Mouse (Mus musculus) lung, embryonic 16.5 days (tissue): ENCODE measurements around the gene Fam206a. TPM values are rescaled to one million over a fixed set of nuclear protein-coding genes. Genes with fewer than 3 reads are reported as not detected.

ENCODE experiments used
- ATAC-seq: fragments of 200-750 bp; cut with Nextera tagmentation; 2 replicates; pipeline ENCODE4 v1.8.0; 2017; ENCODE audit warnings: low read depth, mild to moderate bottlenecking, moderate library complexity
- H3K27ac ChIP-seq: fragments of 300-500 bp; sonication (generic); 2 replicates; pipeline ENCODE4 v1.5.1; 2014; ENCODE audit warnings: mild to moderate bottlenecking, control low read depth, low read length
- H3K27me3 ChIP-seq: fragments of 300-500 bp; sonication (generic); 2 replicates; pipeline ENCODE4 v1.6.1; 2014; ENCODE audit warnings: low read depth, low read length, mixed read lengths; ENCODE audit not compliant: control insufficient read depth, insufficient read depth
- H3K36me3 ChIP-seq: fragments of 300-500 bp; sonication (generic); 2 replicates; pipeline ENCODE4 v1.6.1; 2014; ENCODE audit warnings: low read length; ENCODE audit not compliant: control insufficient read depth, insufficient read depth
- H3K4me1 ChIP-seq: fragments of 300-500 bp; sonication (generic); replicated peaks from 2 replicates; pipeline ENCODE4 v1.6.1; 2014; ENCODE audit warnings: low read length, mixed read lengths; ENCODE audit not compliant: control insufficient read depth, insufficient read depth
- H3K4me2 ChIP-seq: fragments of 300-500 bp; sonication (generic); 2 replicates; pipeline ENCODE4 v1.6.1; 2014; ENCODE audit warnings: low read depth, low read length, control low read depth
- H3K4me3 ChIP-seq: fragments of 300-500 bp; sonication (generic); 2 replicates; pipeline ENCODE4 v1.5.1; 2014; ENCODE audit warnings: mild to moderate bottlenecking, low read length, control low read depth
- H3K9ac ChIP-seq: fragments of 300-500 bp; sonication (generic); 2 replicates; pipeline ENCODE4 v1.6.1; 2014; ENCODE audit warnings: low read length, control low read depth
- H3K9me3 ChIP-seq: fragments of 300-500 bp; sonication (generic); 2 replicates; pipeline ENCODE4 v1.6.1; 2016; ENCODE audit warnings: low read length; ENCODE audit not compliant: control insufficient read depth
- WGBS: fragments of 180-500 bp; shearing (Covaris S2); extraction: QIAGEN DNeasy Blood & Tissue Kit; methylation state at CpG from one replicate; pipeline ENCODE4 v1.1.7; 2014; 5-methylcytosine and 5-hydroxymethylcytosine counted together
- polyA plus RNA-seq: library from polyadenylated mRNA; unstranded; fragments of >200 nt; fragmentation: Nextera tagmentation; extraction: Ambion mirVana; gene quantifications from 2 replicates; pipeline ENCODE4 v1.2.1, GENCODE M21; 2015

Fam206a gene
- 12.8 and 13.7 TPM in 2 replicates for polyA plus RNA-seq

DNA sequence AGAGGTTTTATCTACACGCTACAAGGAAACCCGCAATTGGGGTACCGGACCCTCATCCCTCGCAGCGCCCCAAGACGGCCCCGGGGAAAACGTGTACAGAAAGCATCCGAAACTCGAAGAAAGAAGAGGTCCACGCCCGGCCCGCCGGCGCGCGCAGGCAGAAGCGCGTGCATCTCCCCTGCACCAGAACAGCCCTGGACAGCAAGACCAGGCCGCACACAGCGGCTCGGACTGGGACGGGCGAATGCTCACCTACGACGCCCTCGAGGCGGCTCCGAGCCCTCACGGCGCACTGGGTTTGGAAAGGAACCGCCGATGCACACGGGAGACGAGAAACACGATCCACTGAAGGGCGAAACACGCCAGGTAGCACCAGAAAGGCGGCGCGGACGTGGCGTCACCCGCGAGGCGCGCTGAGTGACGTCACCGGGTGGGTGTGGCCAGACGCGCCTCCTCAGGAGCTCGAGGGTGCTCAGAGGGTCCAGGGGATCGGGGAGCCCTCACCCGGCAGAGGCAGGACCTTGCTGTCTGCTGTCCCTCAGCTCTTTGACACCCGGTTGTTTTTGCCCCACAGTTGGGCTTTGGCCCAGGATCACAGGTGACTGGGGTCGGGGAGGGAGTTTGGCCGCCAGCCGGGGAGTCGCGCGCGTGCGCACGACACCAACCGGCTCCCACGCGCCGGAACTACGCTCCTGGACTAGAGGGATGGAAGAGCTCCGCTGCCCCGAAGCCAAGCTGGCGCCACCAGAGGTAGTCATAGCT lies at the start of gene Fam206a, which contains the start of gene Elp1:
Gene Fam206a (plus strand): TSS at position 439 of the 762 bp plus-strand sequence.
Gene Elp1 (minus strand): TSS at position 425 of the 762 bp plus-strand sequence.
- Histone ChIP-seq H3K27me3 (no peaks in the 10 kb centered on the region), H3K4me2 (peak within 1 kb of the TSS; percentile 62), H3K36me3 (peaks cover 36% of the 10 kb centered on the region), H3K4me3 (peak within 1 kb of the TSS; percentile 64), H3K4me1 (peaks cover 13% of the 10 kb centered on the region), H3K27ac (peak within 1 kb of the TSS; percentile 33), H3K9ac (peak within 1 kb of the TSS; percentile 89), H3K9me3 (no peaks in the 10 kb centered on the region)
- under 1% methylated on average over 71 of the region's 72 CpGs for WGBS
- peak; percentile 97 for ATAC-seq

DNA sequence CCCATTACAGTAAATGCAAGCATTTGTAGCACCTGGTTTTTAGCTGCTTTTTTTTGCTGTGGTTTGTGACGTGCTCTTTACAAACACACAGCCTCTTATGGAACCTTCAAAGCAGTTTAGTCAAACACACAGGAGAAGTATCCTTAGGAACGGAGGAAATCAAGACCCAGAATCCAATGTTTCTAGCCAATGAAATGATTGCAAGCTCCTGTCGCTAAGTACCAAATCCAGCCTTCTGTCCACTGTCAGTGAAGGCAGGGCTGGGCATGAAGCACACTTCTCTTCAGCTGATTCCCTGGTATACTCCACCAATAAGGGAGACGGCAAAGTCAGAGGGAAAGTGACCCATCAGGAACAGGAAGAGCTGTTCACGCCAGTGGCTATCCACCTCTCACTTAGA lies 46.1 kb upstream of the Fam206a start:
- 85% methylated on average over 5 of the region's 5 CpGs for WGBS

GRCm38 (mm10) chr4:56756966-56757600 lies 45.1 kb upstream of the Fam206a start:
- H3K27ac ChIP-seq: no peak overlapping the region
- 90% methylated on average over 10 of the region's 10 CpGs for whole genome bisulfite sequencing
- H3K9ac ChIP-seq: no peak overlapping the region
- no peaks in the 10 kb centered on the region for H3K9me3 ChIP-seq
- H3K4me2 ChIP-seq: no peak overlapping the region
- no peaks in the 10 kb centered on the region for H3K4me1 ChIP-seq
- H3K4me3 ChIP-seq: no peak overlapping the region
- H3K27me3 ChIP-seq: no peaks in the 10 kb centered on the region
- peaks cover 59% of the 10 kb centered on the region for H3K36me3 ChIP-seq
- no peak for ATAC-seq

More for the DNA sequence above, 46.1 kb upstream of the Fam206a start:
- H3K27ac ChIP-seq: no peak overlapping the region
- H3K9ac ChIP-seq: no peak overlapping the region
- no peaks in the 10 kb centered on the region for H3K4me1 ChIP-seq
- H3K4me2 ChIP-seq: no peak overlapping the region
- no peak overlapping the region for H3K4me3 ChIP-seq
- H3K9me3 ChIP-seq: no peaks in the 10 kb centered on the region
- H3K27me3 ChIP-seq: no peaks in the 10 kb centered on the region
- no peak for ATAC-seq
- H3K36me3 ChIP-seq: peaks cover 62% of the 10 kb centered on the region

GRCm38 (mm10) chr4:56757693-56758092 lies 44.5 kb upstream of the Fam206a start:
- ATAC-seq: no peak

DNA sequence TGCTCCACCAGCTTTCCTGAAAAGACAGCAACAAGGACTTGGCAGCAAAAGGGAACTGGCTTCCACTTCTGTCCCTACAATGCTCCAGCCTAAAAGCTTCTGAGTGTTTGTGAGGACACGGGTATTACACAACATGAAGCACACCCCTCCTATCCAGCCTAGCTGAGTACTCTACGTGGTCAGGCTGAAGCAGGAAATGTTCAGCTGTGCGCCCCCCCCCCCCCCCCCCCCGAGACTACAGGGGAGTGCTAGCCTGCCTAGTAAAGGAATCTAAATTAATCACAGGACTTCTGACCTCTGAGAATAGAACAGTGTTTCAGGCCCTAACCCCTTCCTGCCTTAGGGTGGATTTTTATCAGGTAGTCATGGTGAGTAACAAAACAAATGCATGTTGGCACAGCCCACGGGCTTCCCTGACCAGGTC lies 34.3 kb upstream of the Fam206a start:
- no peak overlapping the region for H3K9ac ChIP-seq
- ATAC-seq: no peak; the same call in 1 of the 2 replicates
- H3K9me3 ChIP-seq: no peaks in the 10 kb centered on the region
- H3K4me3 ChIP-seq: no peak overlapping the region
- H3K4me2 ChIP-seq: no peak overlapping the region
- H3K27me3 ChIP-seq: no peaks in the 10 kb centered on the region
- 64% methylated on average over 4 of the region's 5 CpGs for WGBS
- no peak overlapping the region for H3K27ac ChIP-seq
- H3K36me3 ChIP-seq: peaks cover 57% of the 10 kb centered on the region
- no peaks in the 10 kb centered on the region for H3K4me1 ChIP-seq

More at GRCm38 (mm10) chr4:56757693-56758092, 44.5 kb upstream of the Fam206a start:
- Histone ChIP-seq H3K4me3 (no peak overlapping the region), H3K9ac (no peak overlapping the region), H3K4me2 (no peak overlapping the region), H3K36me3 (peaks cover 61% of the 10 kb centered on the region), H3K27me3 (no peaks in the 10 kb centered on the region), H3K9me3 (no peaks in the 10 kb centered on the region), H3K4me1 (no peaks in the 10 kb centered on the region), H3K27ac (no peak overlapping the region)
- WGBS: 97% methylated on average over 1 of the region's 1 CpGs

- Histone ChIP-seq H3K36me3 (peaks cover 64% of the 10 kb centered on the region), H3K9me3 (no peaks in the 10 kb centered on the region), H3K4me1 (no peaks in the 10 kb centered on the region), H3K4me2 (no peak overlapping the region), H3K4me3 (no peak overlapping the region), H3K9ac (no peak overlapping the region), H3K27ac (no peak overlapping the region), H3K27me3 (no peaks in the 10 kb centered on the region)
- no peak for ATAC-seq
- WGBS: 87% methylated on average over 7 of the region's 7 CpGs
Observed at GRCm38 (mm10) chr4:56768913-56769312, 33.2 kb upstream of the Fam206a start.

- no peak overlapping the region for H3K4me3 ChIP-seq
- H3K36me3 ChIP-seq: peaks cover 67% of the 10 kb centered on the region
- H3K27ac ChIP-seq: no peak overlapping the region
- no peaks in the 10 kb centered on the region for H3K4me1 ChIP-seq
- 68% methylated on average over 1 of the region's 1 CpGs for WGBS
- H3K9me3 ChIP-seq: no peaks in the 10 kb centered on the region
- no peaks in the 10 kb centered on the region for H3K27me3 ChIP-seq
- no peak overlapping the region for H3K9ac ChIP-seq
- no peak for ATAC-seq
- H3K4me2 ChIP-seq: no peak overlapping the region
Observed at GRCm38 (mm10) chr4:56771065-56771464, 31.1 kb upstream of the Fam206a start.

- no peak for ATAC-seq
- Histone ChIP-seq H3K27me3 (no peaks in the 10 kb centered on the region), H3K4me2 (no peak overlapping the region), H3K4me1 (no peaks in the 10 kb centered on the region), H3K4me3 (no peak overlapping the region), H3K9ac (no peak overlapping the region), H3K27ac (no peak overlapping the region), H3K36me3 (peaks cover 59% of the 10 kb centered on the region), H3K9me3 (no peaks in the 10 kb centered on the region)
- 29% methylated on average over 1 of the region's 1 CpGs for WGBS
Observed at GRCm38 (mm10) chr4:56791373-56791772, 10.8 kb upstream of the Fam206a start.

GRCm38 (mm10) chr4:56802669-56803150 lies 565 bp downstream of the Fam206a start:
- Histone ChIP-seq H3K4me3 (peak overlapping the region; percentile 64), H3K4me2 (peak overlapping the region; percentile 62), H3K4me1 (peaks cover 13% of the 10 kb centered on the region), H3K36me3 (peaks cover 30% of the 10 kb centered on the region), H3K27ac (peak overlapping the region; percentile 33; the same call in 1 of the 2 replicates), H3K9me3 (no peaks in the 10 kb centered on the region), H3K27me3 (no peaks in the 10 kb centered on the region), H3K9ac (peak overlapping the region; percentile 89)
- WGBS: 1% methylated on average over 25 of the region's 25 CpGs
- ATAC-seq: peak; percentile 25; the same call in 1 of the 2 replicates
